Mouse (Mus musculus): ENCODE data around the gene Ankdd1b. TPM values are rescaled to one million over a fixed set of nuclear protein-coding genes. Genes with fewer than 3 reads are reported as not detected.

The Ankdd1b gene
- polyA plus RNA-seq (2012; rRNA removed): 0.55 and 0.88 TPM in 2 replicates

DNA sequence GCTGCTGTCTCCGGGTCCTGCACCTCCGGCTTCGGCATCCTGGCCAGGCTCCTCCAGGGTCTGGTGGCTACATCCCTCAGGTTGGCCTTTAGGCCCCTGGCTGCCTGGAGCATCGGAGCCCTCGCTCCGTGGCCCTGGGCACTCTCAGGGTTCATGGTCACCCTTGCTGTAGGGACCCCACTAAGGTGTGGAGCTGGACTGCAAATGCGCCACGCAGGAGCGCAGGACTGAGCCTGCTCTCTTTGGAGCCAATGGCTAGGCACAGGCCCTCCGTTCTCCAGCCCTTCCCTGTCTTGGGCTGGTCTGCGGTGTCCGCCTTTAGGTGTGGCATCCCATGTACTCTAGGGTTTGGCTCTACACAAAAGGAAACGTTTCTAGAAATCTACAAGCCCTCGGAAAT lies at the start of gene Ankdd1b:
Gene Ankdd1b (minus strand): TSS at position 242 of the 400 bp plus-strand sequence.
- no peak for DNase-seq (ENCODE audit: low read depth)

- no peak for DNase-seq (ENCODE audit: low read depth)
These were observed 46.3 kb upstream of the Ankdd1b start for GRCm38 (mm10) chr13:96517335-96517734.

DNA sequence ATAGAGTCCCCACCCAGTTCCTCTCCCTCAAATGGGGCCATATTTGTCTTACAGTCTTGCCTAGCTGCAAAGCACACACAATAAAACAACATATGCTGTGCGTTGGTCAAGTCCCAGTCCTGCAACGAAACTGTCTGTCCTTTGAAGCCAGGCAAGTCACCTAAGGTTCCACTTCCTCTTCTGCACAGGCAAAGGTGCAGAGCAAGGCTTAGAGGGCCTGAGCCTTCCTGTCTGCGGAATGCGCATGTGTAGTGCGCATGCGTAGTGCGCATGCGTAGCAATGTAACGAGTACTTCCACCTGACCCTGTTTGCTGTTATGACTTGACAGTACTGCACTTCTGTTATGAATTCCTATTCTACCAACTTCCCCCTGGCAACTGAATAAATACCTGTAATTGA lies 45.3 kb upstream of the Ankdd1b start:
- no peak for DNase-seq (ENCODE audit: low read depth)

GRCm38 (mm10) chr13:96514154-96514942 lies 43.4 kb upstream of the Ankdd1b start:
- DNase-seq (ENCODE audit: low read depth): no peak

DNA sequence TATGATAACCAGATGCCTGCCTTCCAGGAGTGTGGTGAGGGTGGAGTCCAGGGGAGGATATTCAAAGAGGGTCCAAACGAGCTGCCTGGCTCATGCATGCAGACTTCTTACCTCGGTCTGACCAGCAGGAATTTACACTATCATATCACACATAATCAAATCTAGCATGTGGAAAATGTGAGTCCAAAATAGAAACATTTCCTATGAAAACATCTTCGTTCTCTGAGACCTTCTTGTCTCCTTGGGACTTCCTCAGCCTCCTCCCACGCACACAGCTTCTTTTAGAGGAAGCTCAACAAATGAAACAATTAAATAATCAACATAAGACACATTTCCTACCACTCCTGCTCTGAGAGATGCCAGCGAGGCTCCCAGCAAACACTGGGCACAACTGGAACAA lies 40.9 kb upstream of the Ankdd1b start:
- DNase-seq (ENCODE audit: low read depth): no peak

- no peak for DNase-seq (ENCODE audit: low read depth)
These were observed 40.3 kb upstream of the Ankdd1b start for GRCm38 (mm10) chr13:96511262-96511661.

- no peak for DNase-seq (ENCODE audit: low read depth)
These were observed 39.6 kb upstream of the Ankdd1b start for GRCm38 (mm10) chr13:96510635-96511034.

DNA sequence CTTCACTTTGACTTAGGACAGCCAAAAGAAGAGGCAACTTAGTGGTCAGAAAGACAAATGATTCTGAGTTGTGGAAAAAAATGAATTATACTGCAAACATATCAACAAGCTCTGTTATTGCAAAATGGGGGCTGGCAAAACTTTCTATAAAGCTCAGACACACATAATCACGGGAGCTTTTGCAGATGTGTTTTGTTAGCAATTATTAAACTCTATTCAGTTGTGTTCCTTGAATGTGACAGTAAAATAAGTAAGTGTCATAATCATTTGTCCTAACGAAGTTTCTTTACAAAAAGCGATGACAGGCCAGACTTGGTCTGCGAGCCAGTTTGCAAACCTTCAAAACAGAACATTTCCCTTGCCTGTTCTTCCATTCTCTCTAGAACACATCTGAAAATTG lies 36.5 kb upstream of the Ankdd1b start:
- DNase-seq (ENCODE audit: low read depth): no peak

DNA sequence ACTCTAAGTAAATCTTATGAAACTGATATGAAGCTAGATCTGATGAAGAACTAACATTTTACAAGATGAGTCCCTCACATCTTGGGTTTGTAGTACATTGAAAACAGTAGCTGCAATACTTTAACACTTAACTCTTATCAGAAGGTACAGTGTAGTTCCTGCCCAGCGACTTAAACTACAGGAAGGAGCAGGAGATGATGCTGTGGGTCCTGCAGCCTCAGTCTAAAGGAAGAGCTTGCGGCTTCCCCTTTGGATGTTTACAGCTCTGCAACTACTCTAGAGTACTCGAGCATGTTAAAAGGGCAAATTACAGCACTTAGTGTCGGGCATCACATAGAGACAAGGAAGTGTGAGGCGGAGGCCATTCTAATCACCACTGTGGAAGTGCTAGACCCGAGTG lies 35.3 kb upstream of the Ankdd1b start:
- DNase-seq (ENCODE audit: low read depth): no peak

DNA sequence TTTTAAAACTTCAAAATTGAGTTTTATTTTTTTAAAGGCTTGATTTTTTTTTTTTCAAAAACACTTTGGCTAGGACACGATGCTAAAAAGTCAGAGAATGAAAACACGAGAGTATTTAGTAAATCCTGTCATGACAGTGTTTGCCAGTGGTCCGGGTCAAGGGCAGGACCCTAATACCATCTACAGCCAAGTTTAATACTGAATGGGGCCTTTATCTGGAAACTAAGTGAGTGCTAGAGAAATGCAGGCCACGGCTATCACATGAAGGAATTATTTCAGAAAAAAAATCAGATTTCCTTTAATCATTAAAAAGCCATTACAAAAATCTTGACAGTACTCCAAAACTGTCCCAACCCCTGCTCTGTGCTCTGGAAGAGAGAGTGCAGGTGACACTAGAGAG lies 34.7 kb upstream of the Ankdd1b start:
- DNase-seq (ENCODE audit: low read depth): no peak

- DNase-seq (ENCODE audit: low read depth): no peak
These were observed 28.9 kb upstream of the Ankdd1b start for GRCm38 (mm10) chr13:96499891-96500290.

GRCm38 (mm10) chr13:96496630-96497029 lies 25.6 kb upstream of the Ankdd1b start:
- no peak for DNase-seq (ENCODE audit: low read depth)

DNA sequence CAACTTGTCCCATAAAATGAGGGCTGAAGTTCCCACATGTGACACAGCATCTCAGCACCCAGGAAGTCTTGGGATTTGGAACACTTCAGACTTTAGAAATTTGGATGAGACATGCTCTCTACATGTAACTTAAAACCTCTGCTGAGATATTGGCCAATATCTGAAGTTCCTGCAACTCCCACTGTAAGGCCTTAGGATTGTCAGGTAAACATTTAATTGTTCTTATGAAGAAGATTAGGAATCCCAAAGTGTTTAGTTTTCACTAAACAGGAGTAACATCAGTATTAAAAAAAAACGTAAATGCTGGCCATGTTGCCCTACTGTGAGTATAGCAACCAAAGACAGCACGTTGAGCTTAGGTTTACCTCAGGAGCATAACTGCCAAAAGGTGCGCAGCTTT lies 19.4 kb upstream of the Ankdd1b start, which contains the start of gene Gm17622:
Gene Gm17622 (plus strand): TSS at position 301 of the 400 bp plus-strand sequence.
- DNase-seq (ENCODE audit: low read depth): no peak

- peak; percentile 9 for DNase-seq (ENCODE audit: low read depth)
These were observed 17.0 kb upstream of the Ankdd1b start for GRCm38 (mm10) chr13:96487968-96488367.

- DNase-seq (ENCODE audit: low read depth): peak; percentile 49
These were observed 16.2 kb upstream of the Ankdd1b start for GRCm38 (mm10) chr13:96487230-96487629.

GRCm38 (mm10) chr13:96478991-96479390 lies 8.0 kb upstream of the Ankdd1b start:
- DNase-seq (ENCODE audit: low read depth): no peak

DNA sequence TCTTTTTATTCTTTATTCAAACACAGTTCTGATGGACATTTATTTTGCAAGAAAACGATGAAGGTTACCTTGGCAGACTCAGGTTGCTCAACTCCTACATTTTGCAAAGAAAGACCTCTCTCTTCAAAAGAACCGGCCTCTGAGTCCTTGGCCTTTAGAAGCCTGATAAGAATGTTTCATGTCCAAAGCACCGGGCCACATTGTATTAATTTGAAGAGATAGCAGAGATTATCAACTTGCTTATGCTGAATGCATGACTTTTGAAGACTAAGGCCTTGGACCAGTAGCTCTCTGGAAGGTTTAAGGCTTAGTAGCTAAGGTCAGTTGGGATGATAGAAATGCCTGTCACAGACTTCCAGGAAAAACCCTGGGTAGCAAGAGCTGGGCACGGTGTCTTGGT lies 6.2 kb upstream of the Ankdd1b start:
- DNase-seq (ENCODE audit: low read depth): no peak

DNA sequence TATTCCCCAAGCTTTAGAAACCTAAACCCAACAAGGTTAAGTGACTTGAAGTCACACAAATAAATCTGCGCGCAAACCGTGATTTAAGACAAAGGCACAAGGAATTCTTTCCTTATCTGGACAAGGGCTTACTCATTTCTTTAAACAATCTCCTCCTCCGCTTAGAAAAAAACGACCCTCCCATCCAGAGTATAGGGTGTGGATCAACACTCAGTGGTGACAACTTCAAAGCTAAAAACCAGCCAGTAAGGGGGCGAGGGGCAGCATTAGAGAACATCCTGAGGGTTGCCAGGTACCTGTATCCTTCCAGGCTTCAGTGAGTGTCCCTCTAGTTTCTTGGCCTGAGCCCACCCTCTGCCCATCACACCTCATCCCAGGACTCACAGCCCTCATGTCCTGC lies 442 bp downstream of the Ankdd1b start:
- no peak for DNase-seq (ENCODE audit: low read depth)

GRCm38 (mm10) chr13:96468678-96469077 lies 2.3 kb downstream of the Ankdd1b start:
- no peak for DNase-seq (ENCODE audit: low read depth)

GRCm38 (mm10) chr13:96465315-96465714 lies 5.7 kb downstream of the Ankdd1b start:
- DNase-seq (ENCODE audit: low read depth): no peak

- no peak for DNase-seq (ENCODE audit: low read depth)
These were observed 8.4 kb downstream of the Ankdd1b start for GRCm38 (mm10) chr13:96462644-96463043.

- no peak for DNase-seq (ENCODE audit: low read depth)
These were observed 12.4 kb downstream of the Ankdd1b start for GRCm38 (mm10) chr13:96458606-96459005.

- DNase-seq (ENCODE audit: low read depth): no peak
These were observed 13.0 kb downstream of the Ankdd1b start for GRCm38 (mm10) chr13:96458018-96458417.

GRCm38 (mm10) chr13:96457566-96457965 lies 13.4 kb downstream of the Ankdd1b start:
- DNase-seq (ENCODE audit: low read depth): no peak

Measured in gonadal fat pad, adult 2 months (tissue).